Mouse (Mus musculus) lung, postnatal 0 days (tissue): ENCODE measurements at regions not wholly inside any gene's neighbourhood (a gene's known extent, or its start where the extent isn't known, plus 50 kb on each side); places are given as distances from the start of the nearest gene placed in this dataset.

Source experiments
- ATAC-seq: fragments of 200-750 bp; cut with Nextera tagmentation; 2 replicates; pipeline ENCODE4 v1.8.0; 2017; ENCODE audit warnings: moderate library complexity
- DNase-seq: peaks from one replicate; pipeline ENCODE4 v3.0.0-alpha.2; 2016; ENCODE audit warnings: low spot score
- H3K27ac ChIP-seq: fragments of 300-500 bp; sonication (generic); 2 replicates; pipeline ENCODE4 v1.5.1; 2014; ENCODE audit warnings: antibody characterized with exemption, mild to moderate bottlenecking, low read length, mixed read lengths
- H3K27me3 ChIP-seq: fragments of 300-500 bp; sonication (generic); replicated peaks from 2 replicates; pipeline ENCODE4 v1.6.1; 2014; ENCODE audit warnings: low read length, mixed read lengths; ENCODE audit not compliant: insufficient read depth
- H3K36me3 ChIP-seq: fragments of 300-500 bp; sonication (generic); 2 replicates; pipeline ENCODE4 v1.6.1; 2014; ENCODE audit warnings: low read length, mixed read lengths; ENCODE audit not compliant: insufficient read depth
- H3K4me1 ChIP-seq: fragments of 300-500 bp; sonication (generic); 2 replicates; pipeline ENCODE4 v1.6.1; 2014; ENCODE audit warnings: antibody characterized with exemption, low read depth, low read length, mixed read lengths; ENCODE audit not compliant: insufficient read depth
- H3K4me2 ChIP-seq: fragments of 300-500 bp; sonication (generic); replicated peaks from 2 replicates; pipeline ENCODE4 v1.6.1; 2014; ENCODE audit warnings: low read depth, mild to moderate bottlenecking, low read length, moderate library complexity, mixed read lengths
- H3K4me3 ChIP-seq: fragments of 300-500 bp; sonication (generic); 2 replicates; pipeline ENCODE4 v1.5.1; 2014; ENCODE audit warnings: low read depth, low read length
- H3K9ac ChIP-seq: fragments of 300-500 bp; sonication (generic); replicated peaks from 2 replicates; pipeline ENCODE4 v1.6.1; 2014; ENCODE audit warnings: low read depth, mild to moderate bottlenecking
- H3K9me3 ChIP-seq: fragments of 300-500 bp; sonication (generic); 2 replicates; pipeline ENCODE4 v1.6.1; 2016; ENCODE audit warnings: low read length, mixed read lengths
- CTCF ChIP-seq: IDR thresholded peaks from 2 replicates; pipeline ENCODE4 v1.5.1; 2016; ENCODE audit warnings: antibody characterized with exemption, mild to moderate bottlenecking
- EP300 ChIP-seq: IDR thresholded peaks from 2 replicates; pipeline ENCODE4 v1.6.1; 2016; ENCODE audit warnings: antibody characterized with exemption, mild to moderate bottlenecking, control low read depth
- WGBS: fragments of 180-500 bp; shearing (Covaris S2); extraction: QIAGEN DNeasy Blood & Tissue Kit; methylation state at CpG from one replicate; pipeline ENCODE4 v1.1.7; 2014; 5-methylcytosine and 5-hydroxymethylcytosine counted together

GRCm38 (mm10) chr3:105219630-105220029 is 153.0 kb downstream of the 4930564D02Rik start:
- no peak overlapping the region for H3K9ac ChIP-seq
- DNase-seq (no peak), ATAC-seq (no peak)
- H3K4me2 ChIP-seq: no peak overlapping the region
- 54% methylated on average over 3 of the region's 3 CpGs for WGBS
- no peak for TF ChIP-seq EP300
- H3K27ac ChIP-seq: no peak overlapping the region
- no peaks in the 10 kb centered on the region for H3K9me3 ChIP-seq
- no peaks in the 10 kb centered on the region for H3K36me3 ChIP-seq
- H3K4me3 ChIP-seq: no peak overlapping the region
- no peaks in the 10 kb centered on the region for H3K27me3 ChIP-seq
- no peaks in the 10 kb centered on the region for H3K4me1 ChIP-seq

DNA sequence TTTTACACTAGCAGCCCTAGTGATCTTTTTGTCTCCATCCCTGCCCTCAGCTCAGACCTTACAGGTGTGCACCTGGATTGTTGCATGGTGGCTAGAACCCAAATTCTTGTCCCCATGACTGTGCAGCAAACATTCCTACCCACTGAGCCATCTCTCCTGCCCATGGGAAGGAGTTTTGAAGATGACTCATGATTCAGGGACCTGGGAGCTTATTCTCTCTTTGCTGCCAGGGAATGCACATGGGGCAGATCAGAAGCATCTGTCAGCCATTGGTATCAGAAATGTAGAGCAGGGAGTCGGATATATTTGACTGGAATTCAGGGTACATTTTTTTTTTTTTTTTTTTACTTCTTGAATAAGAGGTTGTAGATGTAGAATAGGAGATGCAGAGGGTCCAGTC is 154.0 kb downstream of the 4930564D02Rik start:
- Histone ChIP-seq H3K36me3 (no peaks in the 10 kb centered on the region), H3K4me3 (no peak overlapping the region), H3K27me3 (no peaks in the 10 kb centered on the region), H3K4me2 (no peak overlapping the region), H3K9me3 (no peaks in the 10 kb centered on the region), H3K9ac (no peak overlapping the region), H3K4me1 (no peaks in the 10 kb centered on the region), H3K27ac (no peak overlapping the region)
- ATAC-seq (no peak), DNase-seq (no peak)
- WGBS: 71% methylated on average over 1 of the region's 1 CpGs
- no peak for TF ChIP-seq CTCF
- no peak for TF ChIP-seq EP300

GRCm38 (mm10) chr3:105222925-105223324 is 156.3 kb downstream of the 4930564D02Rik start:
- H3K4me2 ChIP-seq: no peak overlapping the region
- H3K4me1 ChIP-seq: no peaks in the 10 kb centered on the region
- H3K9ac ChIP-seq: no peak overlapping the region
- no peaks in the 10 kb centered on the region for H3K27me3 ChIP-seq
- WGBS: 41% methylated on average over 3 of the region's 3 CpGs
- no peak overlapping the region for H3K27ac ChIP-seq
- TF ChIP-seq EP300: no peak
- TF ChIP-seq CTCF: no peak
- no peak overlapping the region for H3K4me3 ChIP-seq
- no peaks in the 10 kb centered on the region for H3K36me3 ChIP-seq
- ATAC-seq: no peak
- H3K9me3 ChIP-seq: no peaks in the 10 kb centered on the region
- no peak for DNase-seq

DNA sequence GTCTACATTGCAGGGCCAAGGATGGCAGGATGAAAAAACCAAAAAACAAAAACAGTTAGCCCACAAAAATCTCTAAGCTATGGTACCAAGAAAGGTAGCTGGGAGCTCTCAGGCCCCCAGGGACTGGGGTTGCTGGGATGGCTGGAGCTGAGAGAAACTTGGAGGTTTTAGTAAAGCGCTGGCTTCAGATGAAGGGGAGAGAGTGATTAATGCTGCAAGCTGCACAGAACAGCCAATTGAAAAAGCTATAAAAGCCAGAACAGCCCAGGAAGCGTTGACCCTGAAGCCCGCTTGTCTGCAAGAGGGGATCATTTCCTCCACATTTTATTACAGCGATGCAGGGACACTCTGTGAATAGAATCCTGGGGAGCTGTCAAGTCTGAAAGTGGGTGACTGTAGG is 157.0 kb downstream of the 4930564D02Rik start:
- TF ChIP-seq CTCF: no peak
- no peak for TF ChIP-seq EP300
- Histone ChIP-seq H3K27ac (no peak overlapping the region), H3K9ac (no peak overlapping the region), H3K4me2 (no peak overlapping the region), H3K9me3 (no peaks in the 10 kb centered on the region), H3K4me1 (no peaks in the 10 kb centered on the region), H3K27me3 (no peaks in the 10 kb centered on the region), H3K36me3 (no peaks in the 10 kb centered on the region), H3K4me3 (no peak overlapping the region)
- DNase-seq (no peak), ATAC-seq (no peak)
- 40% methylated on average over 4 of the region's 4 CpGs for WGBS

DNA sequence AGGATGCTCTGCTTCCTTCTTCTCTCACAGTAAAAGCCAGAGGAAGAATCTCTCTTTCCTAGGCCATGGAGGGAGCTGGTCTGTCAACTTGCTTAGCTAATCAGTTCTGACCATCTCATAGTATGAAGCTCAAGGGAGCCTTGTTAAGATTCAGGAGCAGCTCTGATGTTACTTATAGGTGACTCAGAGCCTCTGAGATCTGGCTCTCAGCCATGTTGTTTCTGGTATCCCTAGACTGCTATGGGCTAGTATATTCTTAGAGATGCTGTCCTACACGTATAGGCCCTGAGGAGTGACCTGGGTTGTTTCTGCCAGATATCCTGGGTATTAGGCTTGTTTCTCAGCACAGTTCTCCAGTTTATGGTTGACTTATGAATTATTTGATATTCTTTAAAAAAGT is 160.9 kb downstream of the 4930564D02Rik start:
- TF ChIP-seq EP300 (no peak), CTCF (no peak)
- DNase-seq: no peak
- Histone ChIP-seq H3K9ac (no peak overlapping the region), H3K9me3 (no peaks in the 10 kb centered on the region), H3K4me3 (no peak overlapping the region), H3K27me3 (no peaks in the 10 kb centered on the region), H3K36me3 (no peaks in the 10 kb centered on the region), H3K27ac (no peak overlapping the region), H3K4me1 (no peaks in the 10 kb centered on the region), H3K4me2 (no peak overlapping the region)
- no peak for ATAC-seq
- WGBS: 65% methylated on average over 1 of the region's 1 CpGs

DNA sequence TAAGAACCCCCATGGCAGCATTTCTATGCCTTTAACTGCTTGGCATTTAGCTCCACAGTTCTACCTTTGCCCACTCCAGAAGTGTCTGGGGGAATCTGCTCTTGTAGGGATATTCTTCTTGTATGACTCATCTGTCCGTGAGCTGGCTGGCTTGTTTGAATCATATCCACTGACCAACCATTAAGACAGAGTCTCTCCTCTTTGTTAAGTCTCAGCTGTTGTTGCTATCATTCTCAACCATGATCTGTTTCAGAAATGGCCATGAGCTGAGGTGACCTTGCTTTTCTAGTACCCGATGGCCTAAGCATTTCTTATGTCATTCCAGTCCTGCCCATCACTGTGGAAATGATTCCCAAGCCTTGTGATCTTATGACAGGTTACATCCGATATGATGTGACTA is 161.8 kb downstream of the 4930564D02Rik start:
- TF ChIP-seq CTCF (no peak), EP300 (no peak)
- no peak overlapping the region for H3K27ac ChIP-seq
- DNase-seq: no peak
- no peak for ATAC-seq
- no peak overlapping the region for H3K4me3 ChIP-seq
- no peaks in the 10 kb centered on the region for H3K9me3 ChIP-seq
- H3K4me1 ChIP-seq: no peaks in the 10 kb centered on the region
- H3K4me2 ChIP-seq: no peak overlapping the region
- H3K27me3 ChIP-seq: no peaks in the 10 kb centered on the region
- no peaks in the 10 kb centered on the region for H3K36me3 ChIP-seq
- 74% methylated on average over 3 of the region's 3 CpGs for WGBS
- no peak overlapping the region for H3K9ac ChIP-seq

GRCm38 (mm10) chr3:105241048-105241447 is 174.4 kb downstream of the 4930564D02Rik start:
- TF ChIP-seq CTCF (no peak), EP300 (no peak)
- Histone ChIP-seq H3K4me3 (no peak overlapping the region), H3K27me3 (no peaks in the 10 kb centered on the region), H3K9ac (no peak overlapping the region), H3K4me2 (no peak overlapping the region), H3K9me3 (no peaks in the 10 kb centered on the region), H3K36me3 (no peaks in the 10 kb centered on the region), H3K27ac (no peak overlapping the region), H3K4me1 (no peaks in the 10 kb centered on the region)
- ATAC-seq (no peak), DNase-seq (no peak)
- WGBS: 65% methylated on average over 3 of the region's 3 CpGs
